Mouse (Mus musculus) B cell, adult (primary cell): ENCODE data around the gene Nlrp6. TPM values are rescaled to one million over a fixed set of nuclear protein-coding genes. Genes with fewer than 3 reads are reported as not detected.

ENCODE experiments used
- total RNA-seq: library from RNA; stranded (reverse); gene quantifications from 4 replicates; pipeline ENCODE4 v1.2.4, GENCODE M21; 2023; ENCODE audit not compliant: inconsistent age

Gene Nlrp6
- not detected in 4 replicates for total RNA-seq

GRCm38 (mm10) chr7:140920418-140921029 is at the start of gene Nlrp6:
Gene Nlrp6, plus strand, starts transcription at chr7:140920902.

GRCm38 (mm10) chr7:140881696-140882468 is 38.8 kb upstream of the Nlrp6 start, which contains the start of the genes Psmd13 and Sirt3:
Gene Psmd13, plus strand, starts transcription at chr7:140881968.
Gene Sirt3, minus strand, starts transcription at chr7:140882309.

DNA sequence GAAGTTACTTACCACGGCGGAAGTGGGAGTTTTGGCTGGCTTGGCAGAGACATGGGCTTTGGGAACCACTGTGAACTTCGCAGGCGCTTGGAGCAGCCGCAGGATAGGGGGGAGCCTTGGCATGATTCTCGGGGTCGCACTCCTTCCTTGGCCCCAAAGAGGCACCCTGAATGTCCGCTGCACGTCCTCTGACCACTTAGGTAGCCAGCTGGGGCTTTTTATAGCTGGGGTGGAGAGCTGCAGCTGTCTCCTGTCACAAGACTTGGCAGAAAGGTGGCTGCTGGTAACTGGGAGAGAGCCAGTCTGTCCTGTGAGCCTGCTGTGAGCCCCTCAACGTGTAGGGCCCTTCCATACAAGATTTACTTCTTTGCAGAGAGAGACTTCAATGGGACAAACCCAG is 20.5 kb upstream of the Nlrp6 start, which contains the start of gene Cox8b:
TSS of gene Cox8b (minus strand) at position 227 of the 400 bp plus-strand sequence.

DNA sequence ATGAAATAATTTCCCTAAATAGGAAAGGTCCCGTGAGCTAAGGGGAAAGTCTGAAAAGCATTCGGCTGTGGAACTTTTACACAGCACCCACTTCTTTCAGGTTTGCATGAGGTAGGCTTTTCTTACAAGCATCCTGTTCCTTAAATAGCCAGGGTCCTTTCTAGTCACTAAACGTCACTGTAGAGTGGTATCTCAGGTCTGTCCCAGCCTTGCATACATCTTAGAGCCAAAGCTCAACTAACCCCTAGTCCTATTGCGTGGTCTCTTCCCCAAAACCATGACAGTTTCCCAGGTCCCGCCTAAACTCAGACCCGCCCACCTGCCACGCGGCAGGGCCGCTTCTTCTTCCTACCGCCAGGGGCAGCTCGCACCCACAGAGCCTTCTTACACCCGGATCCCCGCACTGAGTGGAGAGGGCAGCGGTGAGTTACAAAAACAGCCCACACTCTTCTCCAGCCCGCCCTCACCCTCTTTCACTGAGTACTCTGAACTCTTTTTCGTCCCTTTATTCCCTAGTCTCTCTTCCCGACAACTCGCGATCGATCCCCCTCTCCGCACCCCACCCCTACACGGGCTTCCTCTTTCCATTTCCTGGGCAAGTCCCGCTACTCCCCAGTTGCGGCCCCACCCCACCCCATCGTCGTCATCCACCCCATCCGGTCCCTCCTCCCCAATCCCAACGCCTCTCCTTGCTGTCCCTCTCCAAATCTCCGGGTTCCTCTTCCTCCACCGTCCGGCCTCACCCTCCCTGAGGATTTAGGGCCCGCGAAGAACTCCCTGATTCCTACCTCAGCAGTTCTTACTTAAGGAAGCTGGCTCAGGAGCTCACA is 20.7 kb downstream of the Nlrp6 start, which contains the start of gene Pgghg:
TSS of gene Pgghg (plus strand) at position 170 of the 830 bp plus-strand sequence.

GRCm38 (mm10) chr7:140949824-140950530 is 29.3 kb downstream of the Nlrp6 start, which contains the start of gene Ifitm5:
Gene Ifitm5, minus strand, starts transcription at chr7:140950291.

DNA sequence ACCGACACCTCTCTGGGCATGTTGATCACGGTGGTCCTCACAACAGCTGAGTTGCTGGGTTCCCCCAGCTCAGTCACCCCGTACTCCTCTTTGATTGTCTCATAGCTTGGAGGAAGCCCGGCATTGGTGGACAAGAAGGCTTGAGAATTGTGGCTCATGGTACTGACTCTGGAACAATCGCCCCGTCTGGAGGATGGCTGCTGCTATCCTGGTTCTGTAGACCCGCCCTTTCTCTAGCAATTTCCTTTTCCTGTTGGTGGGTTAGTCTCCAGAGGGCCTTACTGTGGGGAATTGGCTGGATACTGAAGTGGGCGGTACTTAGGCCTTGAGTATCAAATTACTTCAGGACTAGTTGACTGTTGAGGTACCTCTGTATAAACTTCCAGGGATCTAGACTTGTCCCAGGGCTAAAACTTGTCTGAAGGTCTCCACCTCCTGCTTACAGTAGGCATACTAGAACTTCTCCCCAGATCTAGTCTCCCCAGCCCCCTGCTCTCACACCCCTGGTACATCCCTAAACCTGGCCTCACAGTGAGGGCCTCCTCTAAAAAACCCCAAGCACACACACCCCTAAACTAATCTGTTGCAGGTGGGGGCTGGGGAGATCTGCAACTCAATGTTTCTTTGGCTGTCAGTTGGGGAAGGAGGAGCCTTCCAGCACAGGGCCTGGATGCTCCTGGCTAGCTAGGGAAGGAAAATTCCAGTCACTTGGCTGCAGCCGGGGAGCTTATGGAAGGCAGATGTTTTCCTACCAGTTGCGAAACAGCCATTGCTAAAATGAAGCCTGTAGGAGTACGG is 35.3 kb downstream of the Nlrp6 start, which contains the start of the genes Gm45717 and Ifitm2:
TSS of gene Gm45717 (minus strand) at position 180 of the 798 bp plus-strand sequence.
TSS of gene Ifitm2 (minus strand) at position 230 of the 798 bp plus-strand sequence.

DNA sequence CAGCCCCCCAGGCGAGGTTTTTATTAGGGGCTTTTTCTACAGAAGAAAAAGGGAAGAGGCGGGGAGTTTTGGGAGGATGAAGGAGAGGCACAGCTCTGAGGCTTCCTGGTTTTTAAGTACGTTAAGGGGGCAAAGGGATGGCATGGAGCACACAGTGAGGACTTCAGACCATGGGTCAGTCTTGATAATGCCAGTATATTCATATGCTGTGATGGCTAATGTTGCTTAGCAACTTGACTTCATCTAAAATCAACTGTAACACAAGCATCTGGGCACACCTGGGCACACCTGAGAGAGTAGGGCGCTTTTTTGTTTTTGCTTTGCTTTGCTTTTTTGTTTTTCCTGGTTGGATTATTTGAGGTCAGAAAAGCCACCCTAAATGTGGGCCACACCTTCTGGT is 46.2 kb downstream of the Nlrp6 start, which contains the start of gene Ifitm1:
TSS of gene Ifitm1 (plus strand) at position 301 of the 400 bp plus-strand sequence.

Other genes with a start within 250 kb of the Nlrp6 start
- gene Olfr45, start 239.0 kb upstream of the Nlrp6 start, total RNA-seq: not detected in 4 replicates
- gene Olfr541, start 223.6 kb upstream of the Nlrp6 start, total RNA-seq: not detected in 4 replicates
- gene Cyp2e1, start 157.2 kb upstream of the Nlrp6 start, total RNA-seq: not detected in 4 replicates
- not detected in 4 replicates for gene Syce1, start 133.1 kb upstream of the Nlrp6 start, total RNA-seq
- not detected in 4 replicates for gene Zfp941, start 98.7 kb upstream of the Nlrp6 start, total RNA-seq
- gene Urah, start 85.9 kb upstream of the Nlrp6 start, total RNA-seq: not detected in 4 replicates
- not detected in 4 replicates for gene Scgb1c1, start 75.4 kb upstream of the Nlrp6 start, total RNA-seq
- gene Odf3, start 73.1 kb upstream of the Nlrp6 start, total RNA-seq: not detected in 4 replicates
- not detected in 4 replicates for gene Gm45785, start 64.6 kb upstream of the Nlrp6 start, total RNA-seq
- gene Ric8a, start 63.9 kb upstream of the Nlrp6 start, total RNA-seq: 89.6 to 105 TPM (median 98.1 TPM) in 4 replicates
- gene Bet1l, start 63.3 kb upstream of the Nlrp6 start, total RNA-seq: 19.0 to 24.5 TPM (median 21.9 TPM) in 4 replicates
- 82.3 to 93.8 TPM (median 86.4 TPM) in 4 replicates for gene Psmd13, start 38.9 kb upstream of the Nlrp6 start, total RNA-seq
- 9.4 to 10.6 TPM (median 9.8 TPM) in 4 replicates for gene Sirt3, start 38.6 kb upstream of the Nlrp6 start, total RNA-seq
- gene Cox8b, start 20.5 kb upstream of the Nlrp6 start, total RNA-seq: not detected in 4 replicates
- 16.3 to 20.3 TPM (median 17.9 TPM) in 4 replicates for gene Pgghg, start 20.5 kb downstream of the Nlrp6 start, total RNA-seq
- not detected in 4 replicates for gene Ifitm5, start 29.4 kb downstream of the Nlrp6 start, total RNA-seq
- gene Gm45717, start 35.0 kb downstream of the Nlrp6 start, total RNA-seq: not detected in 4 replicates
- 8.8 to 13.3 TPM (median 11.4 TPM) in 4 replicates for gene Ifitm2, start 35.1 kb downstream of the Nlrp6 start, total RNA-seq
- gene Ifitm1, start 46.3 kb downstream of the Nlrp6 start, total RNA-seq: 1.0 to 1.5 TPM (median 1.4 TPM) in 4 replicates
- 3.6 to 8.8 TPM (median 6.2 TPM) in 4 replicates for gene Ifitm3, start 89.9 kb downstream of the Nlrp6 start, total RNA-seq
- 0.90 TPM in 1 of 4 replicates, not detected in the others for gene Ifitm6, start 97.0 kb downstream of the Nlrp6 start, total RNA-seq
- gene Gm17387, start 108.2 kb downstream of the Nlrp6 start, total RNA-seq: not detected in 4 replicates
- gene B4galnt4, start 140.2 kb downstream of the Nlrp6 start, total RNA-seq: not detected in 4 replicates
- 22.4 to 30.5 TPM (median 27.5 TPM) in 4 replicates for gene Pkp3, start 157.3 kb downstream of the Nlrp6 start, total RNA-seq
- 35.5 to 39.1 TPM (median 37.6 TPM) in 4 replicates for gene Sigirr, start 179.7 kb downstream of the Nlrp6 start, total RNA-seq
- not detected in 4 replicates for gene Ano9, start 196.9 kb downstream of the Nlrp6 start, total RNA-seq
- gene Ptdss2, start 201.5 kb downstream of the Nlrp6 start, total RNA-seq: 7.8 to 11.5 TPM (median 9.6 TPM) in 4 replicates